Mouse (Mus musculus): ENCODE data around the gene Gm5129.

DNA sequence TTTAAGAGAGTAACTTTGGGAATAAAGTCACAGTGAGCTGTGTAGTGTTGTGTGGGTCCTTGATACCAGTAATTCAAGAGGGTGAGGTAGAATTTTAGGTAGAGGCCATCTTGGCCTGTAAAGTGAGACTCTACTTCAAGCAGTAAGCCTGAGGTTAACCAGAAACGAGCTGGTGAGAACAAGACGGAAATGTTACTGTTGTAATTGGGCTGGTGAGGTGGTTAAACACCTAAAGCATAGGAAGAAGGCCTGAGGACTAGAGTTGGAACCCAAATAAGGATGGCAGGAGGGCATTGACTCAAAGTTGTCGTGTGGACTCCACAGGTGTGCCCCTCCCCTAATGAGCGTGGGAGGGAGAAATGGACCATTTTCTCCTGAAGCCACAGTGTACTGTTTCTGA, 2.3 kb upstream of the Gm5129 start:
- no peak for TF ChIP-seq EP300 (IDR thresholded peaks at IDR 0.05; ENCODE audit: low read depth)
- TF ChIP-seq CTCF (IDR thresholded peaks at IDR 0.05; ENCODE audit: low read depth), result no peak
